Mouse (Mus musculus) MEL (cell line): ENCODE data around the gene Il1rapl1. TPM values are rescaled to one million over a fixed set of nuclear protein-coding genes. Genes with fewer than 3 reads are reported as not detected.

ENCODE experiments used
- DNase-seq: peaks from one replicate; pipeline ENCODE4 v3.0.0; 2011; ENCODE audit warnings: low read depth, low spot score
- H3K27ac ChIP-seq: 2 replicates; pipeline ENCODE4 v1.5.1; 2012; ENCODE audit warnings: low read depth, mild to moderate bottlenecking, control low read depth, low read length, moderate library complexity; ENCODE audit not compliant: control insufficient read depth
- H3K27me3 ChIP-seq, 2 experiments: fragments of 150-350 bp in 1 of 2; sonication (generic) in 1 of 2; 2 replicates each; pipeline ENCODE4 v1.6.1; 2012; ENCODE audit warnings: low read length in 2 of 2, mild to moderate bottlenecking in 2 of 2, improper control_type of control experiment in 1 of 2, moderate library complexity in 1 of 2; ENCODE audit not compliant: insufficient read depth in 2 of 2, control insufficient read depth in 1 of 2
- H3K36me3 ChIP-seq, 2 experiments: 2 replicates each; pipeline ENCODE4 v1.6.1; 2012 to 2014; ENCODE audit warnings: low read length in 2 of 2, improper control_type of control experiment in 1 of 2, inconsistent platforms in 1 of 2, mild to moderate bottlenecking in 1 of 2; ENCODE audit not compliant: insufficient read depth in 2 of 2, control insufficient read depth in 1 of 2
- H3K4me1 ChIP-seq, 2 experiments: fragments of 150-350 bp in 1 of 2; sonication (generic) in 1 of 2; 2 replicates each; pipeline ENCODE4 v1.6.1; 2012; ENCODE audit warnings: low read length in 2 of 2, improper control_type of control experiment in 1 of 2, mild to moderate bottlenecking in 1 of 2; ENCODE audit not compliant: insufficient read depth in 2 of 2, control insufficient read depth in 1 of 2
- H3K4me3 ChIP-seq, 2 experiments: fragments of 150-350 bp in 1 of 2; sonication (generic) in 1 of 2; 2 replicates each; pipeline ENCODE4 v1.5.1; 2012; ENCODE audit warnings: low read depth in 2 of 2, low read length in 2 of 2, mild to moderate bottlenecking in 2 of 2, moderate library complexity in 2 of 2, control low read depth in 1 of 2, improper control_type of control experiment in 1 of 2; ENCODE audit not compliant: control insufficient read depth in 1 of 2, insufficient read depth in 1 of 2
- H3K79me2 ChIP-seq: 2 replicates; pipeline ENCODE4 v1.6.1; 2012; ENCODE audit warnings: mild to moderate bottlenecking, low read length, moderate library complexity; ENCODE audit not compliant: control insufficient read depth, poor library complexity, insufficient read depth
- H3K9ac ChIP-seq: 2 replicates; pipeline ENCODE4 v1.6.1; 2012; ENCODE audit warnings: low read depth, mild to moderate bottlenecking, control low read depth, low read length, moderate library complexity; ENCODE audit not compliant: control insufficient read depth, poor library complexity, severe bottlenecking
- H3K9me3 ChIP-seq: fragments of 150-350 bp; sonication (generic); replicated peaks from 2 replicates; pipeline ENCODE4 v1.6.1; 2012; ENCODE audit warnings: mild to moderate bottlenecking, low read length, improper control_type of control experiment, moderate library complexity; ENCODE audit not compliant: insufficient read depth
- BHLHE40 ChIP-seq: IDR thresholded peaks from 2 replicates; pipeline ENCODE4 v1.6.1; 2012; ENCODE audit warnings: low read depth, mild to moderate bottlenecking, inconsistent platforms, low read length, improper control_type of control experiment, borderline replicate concordance
- CHD1 ChIP-seq: IDR thresholded peaks from 2 replicates; pipeline ENCODE4 v1.6.1; 2012; ENCODE audit warnings: low read depth, mild to moderate bottlenecking, inconsistent platforms, low read length, improper control_type of control experiment
- CTCF ChIP-seq, 3 experiments: IDR thresholded peaks in 2 of 3; conservative IDR thresholded peaks in 1 of 3; 2 replicates each; pipeline ENCODE4 v1.5.1; 2011 to 2012; ENCODE audit warnings: low read length in 3 of 3, low read depth in 2 of 3, mild to moderate bottlenecking in 2 of 3, improper control_type of control experiment in 1 of 3, inconsistent platforms in 1 of 3, mixed read lengths in 1 of 3, moderate library complexity in 1 of 3; ENCODE audit not compliant: control insufficient read depth in 1 of 3, insufficient read depth in 1 of 3, poor library complexity in 1 of 3, severe bottlenecking in 1 of 3
- E2F4 ChIP-seq: IDR thresholded peaks from 2 replicates; pipeline ENCODE4 v1.6.1; 2011; ENCODE audit warnings: low read depth, low read length, improper control_type of control experiment, borderline replicate concordance
- ELF1 ChIP-seq: IDR thresholded peaks from 2 replicates; pipeline ENCODE4 v1.6.1; 2014; ENCODE audit warnings: low read depth, mild to moderate bottlenecking, inconsistent platforms, low read length, improper control_type of control experiment, moderate library complexity
- EP300 ChIP-seq, 2 experiments: IDR thresholded peaks; 2 replicates each; pipeline ENCODE4 v1.6.1; 2011; ENCODE audit warnings: improper control_type of control experiment in 2 of 2, low read length in 2 of 2, low read depth in 1 of 2, mild to moderate bottlenecking in 1 of 2
- ETS1 ChIP-seq: IDR thresholded peaks from 2 replicates; pipeline ENCODE4 v1.6.1; 2012; ENCODE audit warnings: low read depth, mild to moderate bottlenecking, inconsistent platforms, low read length, improper control_type of control experiment, moderate library complexity
- KAT2A ChIP-seq: conservative IDR thresholded peaks from 2 replicates; pipeline ENCODE4 v1.6.1; 2012; ENCODE audit warnings: low read depth, low read length, improper control_type of control experiment, inconsistent platforms
- MAX ChIP-seq: IDR thresholded peaks from 2 replicates; pipeline ENCODE4 v1.6.1; 2011; ENCODE audit warnings: low read length, improper control_type of control experiment
- MEF2A ChIP-seq: IDR thresholded peaks from 2 replicates; pipeline ENCODE4 v1.6.1; 2014; ENCODE audit warnings: low read depth, mild to moderate bottlenecking, inconsistent platforms, low read length, improper control_type of control experiment; ENCODE audit not compliant: poor library complexity, insufficient replicate concordance, severe bottlenecking; ENCODE audit errors: extremely low read depth
- MXI1 ChIP-seq: IDR thresholded peaks from 2 replicates; pipeline ENCODE4 v1.6.1; 2011; ENCODE audit warnings: mild to moderate bottlenecking, low read depth, low read length, improper control_type of control experiment
- MYB ChIP-seq: IDR thresholded peaks from 2 replicates; pipeline ENCODE4 v1.6.1; 2011; ENCODE audit warnings: mild to moderate bottlenecking, low read depth, low read length, improper control_type of control experiment
- MYC ChIP-seq: IDR thresholded peaks from 2 replicates; pipeline ENCODE4 v1.6.1; 2011; ENCODE audit warnings: low read depth, mild to moderate bottlenecking, low read length, improper control_type of control experiment, moderate library complexity
- NELFE ChIP-seq: IDR thresholded peaks from 2 replicates; pipeline ENCODE4 v1.6.1; 2011; ENCODE audit warnings: low read depth, low read length, improper control_type of control experiment
- POLR2AphosphoS2 ChIP-seq: IDR thresholded peaks from 2 replicates; pipeline ENCODE4 v1.6.1; 2011; ENCODE audit warnings: low read length, improper control_type of control experiment
- POLR2AphosphoS5 ChIP-seq: IDR thresholded peaks from 2 replicates; pipeline ENCODE4 v1.6.1; 2012; ENCODE audit warnings: low read depth, borderline replicate concordance, mild to moderate bottlenecking, inconsistent platforms, low read length, moderate library complexity, mixed read lengths
- RAD21 ChIP-seq: IDR thresholded peaks from 2 replicates; pipeline ENCODE4 v1.6.1; 2011; ENCODE audit warnings: mild to moderate bottlenecking, low read depth, low read length, improper control_type of control experiment
- RCOR1 ChIP-seq: IDR thresholded peaks from 2 replicates; pipeline ENCODE4 v1.6.1; 2012; ENCODE audit warnings: low read depth, mild to moderate bottlenecking, inconsistent platforms, low read length, improper control_type of control experiment
- SMC3 ChIP-seq: IDR thresholded peaks from 2 replicates; pipeline ENCODE4 v1.6.1; 2011; ENCODE audit warnings: low read depth, low read length, improper control_type of control experiment
- TBP ChIP-seq: IDR thresholded peaks from 2 replicates; pipeline ENCODE4 v1.8.0; 2011; ENCODE audit warnings: low read depth, low read length, improper control_type of control experiment
- USF1 ChIP-seq: IDR thresholded peaks from 2 replicates; pipeline ENCODE4 v1.6.1; 2014; ENCODE audit warnings: low read depth, mild to moderate bottlenecking, inconsistent platforms, low read length, improper control_type of control experiment, moderate library complexity
- ZC3H11A ChIP-seq: IDR thresholded peaks from 2 replicates; pipeline ENCODE4 v1.6.1; 2012; ENCODE audit warnings: low read depth, mild to moderate bottlenecking, inconsistent platforms, low read length, improper control_type of control experiment
- ZKSCAN1 ChIP-seq: IDR thresholded peaks from 2 replicates; pipeline ENCODE4 v1.6.1; 2012; ENCODE audit warnings: low read depth, mild to moderate bottlenecking, inconsistent platforms, low read length, improper control_type of control experiment, moderate library complexity
- ZMIZ1 ChIP-seq: IDR thresholded peaks from 2 replicates; pipeline ENCODE4 v1.6.1; 2012; ENCODE audit warnings: low read depth, mild to moderate bottlenecking, inconsistent platforms, low read length, improper control_type of control experiment, moderate library complexity
- ZNF384 ChIP-seq: IDR thresholded peaks from 2 replicates; pipeline ENCODE4 v1.6.1; 2012; ENCODE audit warnings: low read depth, mild to moderate bottlenecking, inconsistent platforms, low read length, improper control_type of control experiment
- polyA plus RNA-seq, 2 experiments: library from polyadenylated mRNA; stranded (reverse) in 1 of 2; unstranded in 1 of 2; fragments of >175 nt in 1 of 2; fragments of >200 nt in 1 of 2; gene quantifications; 2 replicates each; pipeline versions ENCODE4 v1.2.1 to v1.2.4; 2012; ENCODE audit warnings: low replicate concordance in 2 of 2, low read depth in 1 of 2; ENCODE audit not compliant: insufficient read length in 2 of 2, insufficient read depth in 1 of 2, missing spikeins in 1 of 2
- total RNA-seq: library from RNA; depleted of rRNA; stranded (reverse); fragments of 300-350 nt; gene quantifications from 2 replicates; pipeline ENCODE4 v1.2.3, GENCODE M21; 2012

Il1rapl1 gene
- total and polyA plus RNA-seq, 3 experiments = not detected

DNA sequence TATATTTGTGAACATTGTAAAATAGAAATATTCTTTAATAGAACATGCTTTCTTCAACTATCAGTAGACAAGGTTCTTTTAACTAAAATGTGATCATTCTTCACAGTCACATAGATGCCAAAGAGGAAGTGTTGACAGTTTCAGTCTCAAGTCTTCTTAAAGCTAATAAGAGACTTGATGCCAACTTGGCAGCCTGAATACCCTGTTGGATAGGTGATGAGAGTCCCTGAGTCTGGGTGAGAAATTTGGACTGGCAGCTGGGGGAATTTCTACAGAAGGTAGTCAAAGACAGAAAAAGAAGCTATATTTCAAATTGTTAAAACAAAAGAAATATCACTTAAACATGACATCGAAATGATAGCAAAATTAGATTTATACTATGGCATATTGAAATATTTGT, 451.6 kb downstream of the Il1rapl1 start:
- Histone ChIP-seq H3K9ac (no peak overlapping the region), H3K9me3 (no peaks in the 10 kb centered on the region), H3K27me3 (no peaks in the 10 kb centered on the region), H3K27ac (no peak overlapping the region), H3K4me3 (no peak overlapping the region), H3K79me2 (no peaks in the 10 kb centered on the region), H3K4me1 (no peaks in the 10 kb centered on the region), H3K36me3 (no peaks in the 10 kb centered on the region)
- DNase-seq = no peak
- TF ChIP-seq MEF2A (no peak), TBP (no peak), KAT2A (no peak), EP300 (IDR thresholded peaks at IDR 0.05; ENCODE audit: low read depth in 1 of 2, low read length in 2 of 2) (no peak), SMC3 (no peak), NELFE (no peak), E2F4 (no peak)

DNA sequence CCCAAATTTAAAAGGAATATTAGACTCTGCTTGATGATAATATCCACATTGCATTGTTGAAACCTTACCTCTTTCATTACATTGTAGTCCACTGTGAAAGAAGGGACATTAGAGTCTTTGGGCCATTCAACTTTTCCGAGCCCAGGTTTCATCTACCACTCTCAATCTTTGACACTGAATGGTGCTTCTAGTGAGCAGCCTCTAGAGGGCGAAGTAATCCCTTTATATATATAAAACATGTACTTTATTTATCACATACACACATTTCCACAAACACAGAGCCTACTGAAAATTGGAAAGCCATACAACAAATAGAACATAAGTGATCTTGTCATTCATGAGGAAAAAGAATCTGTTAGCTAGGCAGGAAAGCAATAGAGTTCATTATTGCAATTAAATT, 459.8 kb downstream of the Il1rapl1 start:
- Histone ChIP-seq H3K9me3 (no peaks in the 10 kb centered on the region), H3K9ac (no peak overlapping the region), H3K27me3 (no peaks in the 10 kb centered on the region), H3K27ac (no peak overlapping the region), H3K36me3 (no peaks in the 10 kb centered on the region), H3K4me1 (no peaks in the 10 kb centered on the region), H3K79me2 (no peaks in the 10 kb centered on the region), H3K4me3 (no peak overlapping the region)
- peak; percentile 2 for DNase-seq
- TF ChIP-seq MEF2A (no peak), USF1 (no peak), SMC3 (peak; percentile 33), ZKSCAN1 (no peak), ETS1 (no peak), ZC3H11A (no peak), RAD21 (peak; percentile 33), CTCF (IDR thresholded peaks at IDR 0.05 in 2 of 3, conservative IDR thresholded peaks at IDR 0.05 in 1 of 3; ENCODE audit: control insufficient read depth in 1 of 3, insufficient read depth in 1 of 3, low read depth in 2 of 3, low read length in 3 of 3, poor library complexity in 1 of 3, severe bottlenecking in 1 of 3) (peak in 1 of 3 experiments; percentile 22; a peak in 2 of 6 replicates), BHLHE40 (no peak)

DNA sequence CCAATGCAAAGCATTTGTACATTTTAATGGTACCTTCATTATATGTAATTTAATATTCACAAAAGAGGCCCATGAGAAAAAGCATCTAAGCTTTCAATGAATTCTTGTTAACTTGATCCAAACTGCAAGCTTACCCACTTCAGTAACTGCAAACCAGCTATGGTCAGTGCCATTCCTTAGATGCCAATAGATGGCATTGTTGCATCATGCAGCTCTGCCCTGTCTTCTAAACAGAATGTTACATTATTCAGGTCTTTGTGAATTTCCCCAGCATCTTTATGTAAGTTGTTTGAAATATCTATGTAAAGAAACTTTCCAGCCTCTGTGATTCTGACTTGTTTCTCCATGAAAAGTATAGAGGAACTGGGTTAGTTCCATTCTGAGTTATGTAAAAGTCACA, 514.5 kb downstream of the Il1rapl1 start:
- DNase-seq = peak; percentile 1
- Histone ChIP-seq H3K4me1 (no peaks in the 10 kb centered on the region), H3K9ac (no peak overlapping the region), H3K36me3 (no peaks in the 10 kb centered on the region), H3K79me2 (no peaks in the 10 kb centered on the region), H3K27ac (no peak overlapping the region), H3K27me3 (no peaks in the 10 kb centered on the region), H3K4me3 (no peak overlapping the region), H3K9me3 (no peaks in the 10 kb centered on the region)
- TF ChIP-seq RCOR1 = no peak
- no peak for TF ChIP-seq ZMIZ1
- TF ChIP-seq NELFE = no peak
- no peak for TF ChIP-seq MYB
- no peak for TF ChIP-seq POLR2AphosphoS2
- no peak for TF ChIP-seq MYC
- TF ChIP-seq MAX = no peak
- TF ChIP-seq MEF2A = no peak
- TF ChIP-seq MXI1 = no peak
- no peak for TF ChIP-seq CTCF (IDR thresholded peaks at IDR 0.05 in 2 of 3, conservative IDR thresholded peaks at IDR 0.05 in 1 of 3; ENCODE audit: control insufficient read depth in 1 of 3, insufficient read depth in 1 of 3, low read depth in 2 of 3, low read length in 3 of 3, poor library complexity in 1 of 3, severe bottlenecking in 1 of 3)
- TF ChIP-seq CHD1 = no peak
- no peak for TF ChIP-seq ZNF384
- no peak for TF ChIP-seq POLR2AphosphoS5
- no peak for TF ChIP-seq BHLHE40
- TF ChIP-seq ZKSCAN1 = no peak
- TF ChIP-seq ZC3H11A = no peak
- TF ChIP-seq TBP = no peak
- TF ChIP-seq ETS1 = no peak
- no peak for TF ChIP-seq ELF1
